Comparison of ENCODE assay signal across 25 mouse cellular contexts in genomic region chr4:40856571-40856970, GRCm38 (mm10).
"Had no signal": no experiment of that assay in that cellular context is flagged by ENCODE, and none has a peak within 500 bp of the region (broad histone marks: within the 10 kb centered on the region; RNA-seq: fewer than 3 reads in every experiment).

No protein-coding gene starts in this region.

- H3K9me3 ChIP-seq: heart, embryonic 10.5 days; hindbrain, embryonic 10.5 days; hindbrain, embryonic 12.5 days; intestine, embryonic 15.5 days; limb, embryonic 10.5 days; limb, embryonic 12.5 days; liver, embryonic 13.5 days had no signal

- ATAC-seq: hindbrain, embryonic 16.5 days; inflammation-experienced regulatory T-cells, adult 6 months; intestine, embryonic 15.5 days; intestine, postnatal 0 days had no signal

- H3K27ac ChIP-seq: heart, adult 2 months; heart, embryonic 10.5 days; hindbrain, embryonic 10.5 days; hindbrain, embryonic 12.5 days; hindbrain, embryonic 14.5 days; intestine, embryonic 15.5 days; layer of hippocampus, adult 2 months; left cerebral cortex, adult 2 months; limb, embryonic 10.5 days; limb, embryonic 12.5 days; liver, embryonic 13.5 days had no signal

- H3K9ac ChIP-seq: heart, embryonic 12.5 days; hindbrain, embryonic 12.5 days; hindbrain, embryonic 14.5 days; intestine, embryonic 15.5 days; limb, embryonic 12.5 days; liver, embryonic 13.5 days had no signal

- DNase-seq: gastrocnemius, postnatal 14 days; gastrocnemius, postnatal 36 days; heart, adult 2 months; heart, postnatal 10 days; heart, postnatal 4 days; kidney, adult 18-20 months; kidney, adult 8-10 months; kidney, postnatal 14 days; kidney, postnatal 4 days; liver; liver, embryonic 13.5 days had no signal

- H3K36me3 ChIP-seq: heart, embryonic 10.5 days; heart, embryonic 12.5 days; hindbrain, embryonic 10.5 days; hindbrain, embryonic 12.5 days; intestine, embryonic 15.5 days; limb, embryonic 10.5 days; limb, embryonic 12.5 days; liver, embryonic 13.5 days had no signal

- H3K4me3 ChIP-seq: heart, adult 2 months; heart, embryonic 10.5 days; heart, embryonic 12.5 days; hindbrain, embryonic 10.5 days; hindbrain, embryonic 12.5 days; intestine, embryonic 15.5 days; layer of hippocampus, adult 2 months; left cerebral cortex, adult 2 months; limb, embryonic 10.5 days; limb, embryonic 12.5 days; liver, embryonic 13.5 days had no signal

- H3K27me3 ChIP-seq: heart, embryonic 12.5 days; hindbrain, embryonic 12.5 days; intestine, embryonic 15.5 days; limb, embryonic 12.5 days; liver, embryonic 13.5 days had no signal

- H3K4me2 ChIP-seq: heart, embryonic 12.5 days; hindbrain, embryonic 12.5 days; hindbrain, embryonic 14.5 days; intestine, embryonic 15.5 days; limb, embryonic 12.5 days; liver, embryonic 11.5 days; liver, embryonic 13.5 days had no signal
